Mouse (Mus musculus) limb, embryonic 12.5 days (tissue): Measurements from ENCODE around the gene Sirt7. TPM values are rescaled to one million over a fixed set of nuclear protein-coding genes. Genes with fewer than 3 reads are reported as not detected.

Experiments
- ATAC-seq: fragments of 200-750 bp; cut with Nextera tagmentation; 2 replicates; pipeline ENCODE4 v1.8.0; 2017; ENCODE audit warnings: low read depth, moderate TSS enrichment; ENCODE audit not compliant: insufficient number of reproducible peaks, insufficient read depth, low FRiP score, low TSS enrichment
- H3K27ac ChIP-seq: fragments of 300-500 bp; sonication (generic); 2 replicates; pipeline ENCODE4 v1.5.1; 2016; ENCODE audit warnings: mild to moderate bottlenecking, moderate library complexity
- H3K27me3 ChIP-seq: fragments of 300-500 bp; sonication (generic); 2 replicates; pipeline ENCODE4 v1.6.1; 2016; ENCODE audit warnings: mild to moderate bottlenecking, moderate library complexity
- H3K36me3 ChIP-seq: fragments of 300-500 bp; sonication (generic); 2 replicates; pipeline ENCODE4 v1.6.1; 2016; ENCODE audit warnings: mild to moderate bottlenecking, moderate library complexity
- H3K4me1 ChIP-seq: fragments of 300-500 bp; sonication (generic); replicated peaks from 2 replicates; pipeline ENCODE4 v1.6.1; 2016
- H3K4me2 ChIP-seq: fragments of 300-500 bp; sonication (generic); 2 replicates; pipeline ENCODE4 v1.6.1; 2016; ENCODE audit warnings: mild to moderate bottlenecking, moderate library complexity
- H3K4me3 ChIP-seq: fragments of 300-500 bp; sonication (generic); replicated peaks from 2 replicates; pipeline ENCODE4 v1.5.1; 2016; ENCODE audit warnings: mild to moderate bottlenecking
- H3K9ac ChIP-seq: fragments of 300-500 bp; sonication (generic); replicated peaks from 2 replicates; pipeline ENCODE4 v1.6.1; 2016; ENCODE audit warnings: mild to moderate bottlenecking, moderate library complexity
- H3K9me3 ChIP-seq: fragments of 300-500 bp; sonication (generic); 2 replicates; pipeline ENCODE4 v1.6.1; 2016; ENCODE audit warnings: mild to moderate bottlenecking, moderate library complexity
- WGBS: fragments of 180-500 bp; shearing (Covaris S2); methylation state at CpG from one replicate; pipeline ENCODE4 v1.1.7; 2016; 5-methylcytosine and 5-hydroxymethylcytosine counted together
- polyA plus RNA-seq: library from polyadenylated mRNA; unstranded; fragments of >200 nt; fragmentation: Nextera tagmentation; extraction: Ambion mirVana; gene quantifications from 2 replicates; pipeline ENCODE4 v1.2.1, GENCODE M21; 2016

Sirt7 gene
- polyA plus RNA-seq, 1 experiment from 2014 or later = 29.5 TPM

DNA sequence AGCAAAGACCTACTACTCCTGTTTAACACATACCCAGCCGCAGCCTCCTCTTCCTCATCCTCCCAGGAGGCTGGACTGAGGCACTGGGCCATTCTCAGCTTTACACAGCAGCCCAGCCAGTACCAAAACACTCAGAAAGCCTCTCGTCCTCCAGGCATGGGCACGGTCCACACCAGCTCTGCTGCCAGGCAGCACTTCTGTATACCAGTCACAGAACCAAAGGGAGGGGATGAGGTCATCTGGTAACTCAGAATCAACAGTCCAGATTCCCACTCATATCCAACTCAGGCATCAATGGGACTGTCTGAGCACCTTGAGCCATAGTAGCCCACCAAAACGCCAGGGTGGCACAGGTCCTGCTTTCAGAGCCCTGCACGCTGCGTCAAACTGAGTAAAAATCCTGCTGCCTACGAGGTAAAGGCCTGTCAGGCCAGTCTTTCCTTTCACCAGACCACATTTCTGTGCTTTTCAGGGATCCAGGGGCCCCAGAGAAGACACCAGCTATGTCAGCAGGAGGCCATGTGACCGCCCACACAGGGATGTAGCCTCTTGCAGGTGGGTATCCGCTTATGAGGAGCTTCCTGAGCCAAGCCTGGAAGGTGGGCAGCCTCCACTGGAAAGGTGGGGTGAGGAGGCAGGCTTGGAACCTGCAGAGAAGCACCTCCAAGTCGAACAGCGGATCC lies 1.9 kb upstream of the Sirt7 start:
- no peaks in the 10 kb centered on the region for H3K9me3 ChIP-seq
- H3K9ac ChIP-seq = no peak overlapping the region
- H3K4me2 ChIP-seq = no peak overlapping the region
- H3K27ac ChIP-seq = no peak overlapping the region
- peaks cover 33% of the 10 kb centered on the region for H3K4me1 ChIP-seq
- no peak for ATAC-seq
- no peaks in the 10 kb centered on the region for H3K27me3 ChIP-seq
- H3K4me3 ChIP-seq = no peak overlapping the region
- H3K36me3 ChIP-seq = peaks cover 46% of the 10 kb centered on the region
- 91% methylated on average over 11 of the region's 11 CpGs for WGBS

DNA sequence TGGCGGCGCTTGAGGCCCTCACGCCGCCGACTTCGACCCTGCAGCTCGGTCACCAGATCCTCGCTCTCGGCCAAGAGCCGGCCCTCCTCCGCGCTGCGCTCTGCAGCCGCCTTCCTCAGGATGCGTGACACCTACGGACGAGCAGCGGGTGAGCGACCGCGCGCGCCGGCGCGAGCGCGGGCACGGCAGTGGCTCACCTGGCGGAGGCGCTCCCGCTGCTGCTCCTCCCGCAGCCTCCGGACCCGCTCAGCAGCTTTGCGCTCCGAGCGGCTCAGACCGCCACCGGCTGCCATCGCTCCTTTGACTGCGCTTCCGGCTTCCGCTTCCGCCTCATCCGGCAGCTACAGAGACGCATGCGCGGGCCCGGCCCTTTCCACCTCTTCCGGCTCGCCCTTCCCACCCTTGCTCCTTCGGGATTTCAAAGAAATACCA lies 344 bp downstream of the Sirt7 start:
- ATAC-seq = peak; percentile 61; the same call in 1 of the 2 replicates
- peaks cover 12% of the 10 kb centered on the region for H3K4me1 ChIP-seq
- no peaks in the 10 kb centered on the region for H3K27me3 ChIP-seq
- no peaks in the 10 kb centered on the region for H3K9me3 ChIP-seq
- H3K4me2 ChIP-seq = peak overlapping the region; percentile 99
- WGBS = under 1% methylated on average over 52 of the region's 53 CpGs
- H3K9ac ChIP-seq = peak overlapping the region; percentile 77
- H3K36me3 ChIP-seq = peaks cover 65% of the 10 kb centered on the region
- H3K4me3 ChIP-seq = peak overlapping the region; percentile 98
- H3K27ac ChIP-seq = peak overlapping the region; percentile 80

- Histone ChIP-seq H3K9me3 (no peaks in the 10 kb centered on the region), H3K4me2 (peak overlapping the region; percentile 99), H3K4me3 (peak overlapping the region; percentile 98), H3K27me3 (no peaks in the 10 kb centered on the region), H3K4me1 (peaks cover 11% of the 10 kb centered on the region), H3K27ac (peak overlapping the region; percentile 80), H3K36me3 (peaks cover 62% of the 10 kb centered on the region), H3K9ac (peak overlapping the region; percentile 77)
- peak; percentile 52; the same call in 1 of the 2 replicates for ATAC-seq
- 13% methylated on average over 30 of the region's 30 CpGs for WGBS
Measured at GRCm38 (mm10) chr11:120623961-120624679, 920 bp downstream of the Sirt7 start.

DNA sequence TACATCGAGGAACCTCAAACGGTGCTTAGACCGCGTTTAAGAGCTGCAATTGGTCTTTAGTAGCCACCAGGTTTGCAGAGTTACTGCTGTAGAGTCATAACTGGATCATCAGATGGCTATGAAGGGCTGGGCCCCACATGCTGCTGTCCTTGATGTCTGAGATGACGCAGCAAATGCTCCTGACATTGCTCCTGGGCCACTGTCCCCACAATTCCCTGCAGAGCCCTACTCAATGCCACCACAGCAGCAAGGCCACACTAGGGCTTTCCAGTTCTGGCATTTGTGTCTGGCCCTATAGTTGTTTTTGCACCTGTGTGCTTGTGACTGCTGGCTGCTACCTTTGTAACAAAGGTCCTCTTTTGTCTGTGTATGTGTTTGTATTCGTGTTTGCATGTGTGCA lies 2.2 kb downstream of the Sirt7 start:
- peaks cover 66% of the 10 kb centered on the region for H3K36me3 ChIP-seq
- H3K9ac ChIP-seq = no peak overlapping the region
- no peaks in the 10 kb centered on the region for H3K27me3 ChIP-seq
- WGBS = 88% methylated on average over 6 of the region's 6 CpGs
- no peak overlapping the region for H3K27ac ChIP-seq
- H3K9me3 ChIP-seq = no peaks in the 10 kb centered on the region
- no peak overlapping the region for H3K4me3 ChIP-seq
- peaks cover 14% of the 10 kb centered on the region for H3K4me1 ChIP-seq
- no peak overlapping the region for H3K4me2 ChIP-seq
- no peak for ATAC-seq

GRCm38 (mm10) chr11:120620195-120620594 lies 4.8 kb downstream of the Sirt7 start:
- no peak overlapping the region for H3K27ac ChIP-seq
- H3K4me3 ChIP-seq = no peak overlapping the region
- no peak for ATAC-seq
- 92% methylated on average over 14 of the region's 14 CpGs for WGBS
- H3K4me2 ChIP-seq = no peak overlapping the region
- peaks cover 56% of the 10 kb centered on the region for H3K36me3 ChIP-seq
- H3K27me3 ChIP-seq = no peaks in the 10 kb centered on the region
- H3K9me3 ChIP-seq = no peaks in the 10 kb centered on the region
- peaks cover 24% of the 10 kb centered on the region for H3K4me1 ChIP-seq
- no peak overlapping the region; the same call in 1 of the 2 replicates for H3K9ac ChIP-seq

DNA sequence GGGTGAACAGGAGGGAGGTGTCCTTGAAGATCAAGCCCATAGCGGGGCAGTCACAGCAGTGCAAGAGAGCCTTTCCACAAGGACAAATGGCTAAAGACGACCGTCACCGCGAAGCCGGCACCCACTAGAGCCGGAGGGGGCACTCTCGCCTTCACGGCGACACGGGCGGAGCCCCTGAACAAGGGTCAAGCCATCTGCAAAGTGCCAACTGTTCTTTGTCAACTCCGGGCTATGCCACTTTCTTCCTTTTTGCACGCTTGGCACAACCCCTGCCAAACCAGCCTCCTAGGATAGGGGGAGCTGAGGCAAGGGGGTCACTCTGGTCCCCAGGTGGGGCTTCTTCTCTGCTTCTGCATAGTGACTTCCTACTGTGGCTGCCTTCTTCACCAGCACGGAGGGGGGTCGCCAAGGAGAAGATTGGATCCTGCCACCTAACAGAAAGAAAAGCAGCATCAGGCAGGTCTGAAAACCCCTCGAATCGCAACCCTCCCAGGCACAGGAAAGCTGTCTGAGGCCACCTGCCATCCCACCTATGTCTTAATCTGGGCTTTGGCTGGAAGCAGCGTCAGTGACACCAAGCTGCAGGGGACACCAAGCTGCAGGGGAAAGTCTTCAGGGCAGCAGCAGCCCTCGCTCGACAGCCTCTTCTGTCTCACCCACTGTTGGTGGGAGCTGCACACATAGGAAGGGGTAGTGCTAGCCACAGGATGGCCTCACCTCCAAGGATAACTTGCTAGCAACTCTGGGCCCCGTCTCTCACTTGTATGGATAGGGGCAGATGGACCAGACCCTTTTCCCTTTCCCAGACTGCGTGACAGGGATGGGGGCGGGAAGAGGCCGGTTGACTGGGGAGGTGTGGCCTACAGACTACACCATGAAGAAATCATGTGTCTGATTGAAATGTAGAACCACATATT lies 6.2 kb downstream of the Sirt7 start:
- 94% methylated on average over 25 of the region's 25 CpGs for WGBS
- Histone ChIP-seq H3K4me2 (no peak overlapping the region), H3K36me3 (peaks cover 67% of the 10 kb centered on the region), H3K27me3 (no peaks in the 10 kb centered on the region), H3K9ac (no peak overlapping the region), H3K9me3 (no peaks in the 10 kb centered on the region), H3K27ac (no peak overlapping the region), H3K4me3 (no peak overlapping the region), H3K4me1 (peaks cover 18% of the 10 kb centered on the region)
- ATAC-seq = no peak

GRCm38 (mm10) chr11:120617519-120618112 lies 7.4 kb downstream of the Sirt7 start, which contains the start of gene Pcyt2:
Pcyt2 (minus strand) TSS chr11:120617936.
- Histone ChIP-seq H3K27me3 (no peaks in the 10 kb centered on the region), H3K4me2 (peak within 1 kb of the TSS; percentile 83), H3K4me3 (peak within 1 kb of the TSS; percentile 77), H3K27ac (peak within 1 kb of the TSS; percentile 45), H3K36me3 (peaks cover 75% of the 10 kb centered on the region), H3K9me3 (no peaks in the 10 kb centered on the region), H3K4me1 (peaks cover 17% of the 10 kb centered on the region), H3K9ac (peak within 1 kb of the TSS; percentile 78)
- under 1% methylated on average over 54 of the region's 56 CpGs for WGBS
- ATAC-seq = peak; percentile 91

DNA sequence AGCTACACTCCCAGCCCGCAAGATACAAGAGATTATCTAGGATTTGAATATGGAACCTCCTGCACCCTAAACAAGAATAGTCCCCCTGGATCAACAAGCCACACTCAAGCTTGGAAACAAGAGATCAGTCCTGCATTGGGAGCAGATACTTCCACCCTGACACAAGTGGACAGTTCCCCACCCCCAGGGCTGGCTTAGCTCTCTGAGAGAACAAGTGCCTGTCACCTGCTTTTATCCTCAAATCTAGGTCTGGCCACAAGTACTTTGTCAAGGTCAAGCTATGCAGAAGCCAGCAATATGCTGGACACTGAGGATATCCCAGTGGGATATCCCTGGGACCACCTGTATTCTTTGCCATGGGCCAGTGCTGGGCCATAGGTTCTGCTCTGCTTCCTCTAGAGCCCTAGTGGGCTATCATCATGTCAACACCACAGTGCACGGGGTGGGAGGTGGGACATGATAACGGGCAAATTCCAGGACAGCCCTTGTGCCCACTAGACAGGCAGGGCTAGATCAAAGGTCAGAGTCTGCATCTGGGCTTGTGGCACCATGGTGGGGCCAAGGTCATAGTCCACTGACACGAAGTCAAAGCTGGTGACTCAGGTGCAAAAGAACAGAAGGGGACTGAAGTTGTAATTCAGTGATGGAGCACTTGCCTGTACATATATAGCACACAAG lies 8.3 kb downstream of the Sirt7 start:
- peak overlapping the region; percentile 83 for H3K4me2 ChIP-seq
- WGBS = 47% methylated on average over 4 of the region's 4 CpGs
- no peaks in the 10 kb centered on the region for H3K27me3 ChIP-seq
- peaks cover 75% of the 10 kb centered on the region for H3K36me3 ChIP-seq
- H3K4me1 ChIP-seq = peaks cover 17% of the 10 kb centered on the region
- no peak overlapping the region for H3K27ac ChIP-seq
- H3K9ac ChIP-seq = peak overlapping the region; percentile 78
- no peak for ATAC-seq
- peak overlapping the region; percentile 77 for H3K4me3 ChIP-seq
- no peaks in the 10 kb centered on the region for H3K9me3 ChIP-seq

GRCm38 (mm10) chr11:120615606-120616203 lies 9.3 kb downstream of the Sirt7 start:
- 0 out of 2 replicates have a peak overlapping the region, but pooled peaks have one; percentile 23 for H3K9ac ChIP-seq
- H3K4me2 ChIP-seq = no peak overlapping the region
- H3K36me3 ChIP-seq = peaks cover 76% of the 10 kb centered on the region
- H3K27me3 ChIP-seq = no peaks in the 10 kb centered on the region
- H3K9me3 ChIP-seq = no peaks in the 10 kb centered on the region
- no peak overlapping the region for H3K4me3 ChIP-seq
- H3K27ac ChIP-seq = no peak overlapping the region
- ATAC-seq = no peak
- peaks cover 17% of the 10 kb centered on the region for H3K4me1 ChIP-seq
- WGBS = 94% methylated on average over 11 of the region's 11 CpGs

- H3K4me2 ChIP-seq = no peak overlapping the region
Measured at GRCm38 (mm10) chr11:120615167-120615566, 9.9 kb downstream of the Sirt7 start.

More at GRCm38 (mm10) chr11:120615167-120615566, 9.9 kb downstream of the Sirt7 start:
- Histone ChIP-seq H3K27ac (no peak overlapping the region), H3K9me3 (no peaks in the 10 kb centered on the region), H3K4me1 (peaks cover 17% of the 10 kb centered on the region), H3K36me3 (peaks cover 76% of the 10 kb centered on the region), H3K9ac (0 out of 2 replicates have a peak overlapping the region, but pooled peaks have one; percentile 23), H3K27me3 (no peaks in the 10 kb centered on the region), H3K4me3 (no peak overlapping the region)
- 90% methylated on average over 6 of the region's 6 CpGs for WGBS
- ATAC-seq = no peak
